ENCODE assay signal across 31 mouse cellular contexts in genomic region chr6:123574698-123575097, GRCm38 (mm10). TPM values are rescaled to one million over a fixed set of nuclear protein-coding genes. Genes with fewer than 3 reads are reported as not detected.
"Had no signal": no experiment of that assay in that cellular context is flagged by ENCODE, and none has a peak within 500 bp of the region (broad histone marks: within the 10 kb centered on the region; RNA-seq: fewer than 3 reads in every experiment).

No protein-coding gene starts in this region.

RNA-seq across cellular contexts. Expression of gene Vmn2r21, which starts 41.5 kb away (rescaled TPM):
- polyA plus RNA-seq: limb, embryonic 10.5 days; limb, embryonic 11.5 days; limb, embryonic 12.5 days; limb, embryonic 13.5 days; limb, embryonic 14.5 days; limb, embryonic 15.5 days; liver, adult 2 months; liver, embryonic 11.5 days; liver, embryonic 12.5 days; liver, embryonic 13.5 days; liver, embryonic 14.5 days; liver, embryonic 15.5 days; liver, embryonic 16.5 days; liver, postnatal 0 days; lung, adult 2 months; lung, embryonic 14.5 days; lung, embryonic 15.5 days; lung, embryonic 16.5 days; lung, postnatal 0 days; macrophage; midbrain, embryonic 10.5 days; midbrain, embryonic 11.5 days; midbrain, embryonic 12.5 days; midbrain, embryonic 13.5 days; midbrain, embryonic 14.5 days; midbrain, embryonic 15.5 days; midbrain, embryonic 16.5 days; midbrain, postnatal 0 days; myocyte; neural tube, embryonic 11.5 days; neural tube, embryonic 12.5 days had no signal
